Mouse (Mus musculus) bone marrow macrophage, adult 2 months (primary cell): ENCODE results near the gene Mad2l1bp. TPM values are rescaled to one million over a fixed set of nuclear protein-coding genes. Genes with fewer than 3 reads are reported as not detected.

Source experiments
- H3K27ac ChIP-seq: 2 replicates; pipeline ENCODE4 v1.5.1; 2012; ENCODE audit warnings: low read depth, low read length; ENCODE audit not compliant: insufficient read depth
- H3K4me1 ChIP-seq: 2 replicates; pipeline ENCODE4 v1.6.1; 2012; ENCODE audit warnings: low read length; ENCODE audit not compliant: control insufficient read depth, insufficient read depth
- H3K4me3 ChIP-seq: 2 replicates; pipeline ENCODE4 v1.5.1; 2012; ENCODE audit warnings: mild to moderate bottlenecking, low read length, moderate library complexity; ENCODE audit not compliant: insufficient read depth
- CTCF ChIP-seq: IDR thresholded peaks from 2 replicates; pipeline ENCODE4 v1.5.1; 2012; ENCODE audit warnings: low read depth, mild to moderate bottlenecking, low read length, moderate library complexity
- POLR2A ChIP-seq: IDR thresholded peaks from 2 replicates; pipeline ENCODE4 v1.6.1; 2012; ENCODE audit warnings: mild to moderate bottlenecking, low read depth, low read length, borderline replicate concordance
- polyA plus RNA-seq: library from polyadenylated mRNA; stranded (reverse); fragments of >200 nt; gene quantifications from 2 replicates; pipeline ENCODE4 v1.2.4, GENCODE M21; 2012; ENCODE audit not compliant: missing spikeins, insufficient read depth, insufficient read length

The Mad2l1bp gene
- polyA plus RNA-seq, 1 experiment: 25.8 TPM

- H3K4me1 ChIP-seq: no peaks in the 10 kb centered on the region
- H3K27ac ChIP-seq: no peak overlapping the region
- H3K4me3 ChIP-seq: no peak overlapping the region
- TF ChIP-seq CTCF (no peak), POLR2A (no peak)
These were observed 23.4 kb downstream of the Mad2l1bp start for GRCm38 (mm10) chr17:46129741-46130498.

- no peak for TF ChIP-seq CTCF
- TF ChIP-seq POLR2A: no peak
These were observed 25.4 kb downstream of the Mad2l1bp start for GRCm38 (mm10) chr17:46127814-46128493.

GRCm38 (mm10) chr17:46126608-46127007 lies 26.7 kb downstream of the Mad2l1bp start:
- no peak overlapping the region for H3K4me3 ChIP-seq
- no peaks in the 10 kb centered on the region for H3K4me1 ChIP-seq
- TF ChIP-seq CTCF (no peak), POLR2A (no peak)
- H3K27ac ChIP-seq: no peak overlapping the region

More at GRCm38 (mm10) chr17:46127814-46128493, 25.4 kb downstream of the Mad2l1bp start:
- Histone ChIP-seq H3K27ac (no peak overlapping the region), H3K4me1 (no peaks in the 10 kb centered on the region), H3K4me3 (no peak overlapping the region)

- Histone ChIP-seq H3K4me1 (no peaks in the 10 kb centered on the region), H3K4me3 (no peak overlapping the region), H3K27ac (no peak overlapping the region)
- TF ChIP-seq POLR2A (no peak), CTCF (no peak)
These were observed 29.2 kb downstream of the Mad2l1bp start for GRCm38 (mm10) chr17:46123953-46124700.

- Histone ChIP-seq H3K4me1 (no peaks in the 10 kb centered on the region), H3K27ac (no peak overlapping the region), H3K4me3 (no peak overlapping the region)
- no peak for TF ChIP-seq POLR2A
- no peak for TF ChIP-seq CTCF
These were observed 30.1 kb downstream of the Mad2l1bp start for GRCm38 (mm10) chr17:46123285-46123684.

GRCm38 (mm10) chr17:46122791-46123190 lies 30.6 kb downstream of the Mad2l1bp start:
- no peaks in the 10 kb centered on the region for H3K4me1 ChIP-seq
- H3K27ac ChIP-seq: no peak overlapping the region
- no peak for TF ChIP-seq CTCF
- no peak overlapping the region for H3K4me3 ChIP-seq

- no peak overlapping the region for H3K4me3 ChIP-seq
- TF ChIP-seq CTCF (no peak), POLR2A (no peak)
- H3K4me1 ChIP-seq: no peaks in the 10 kb centered on the region
- H3K27ac ChIP-seq: no peak overlapping the region
These were observed 33.7 kb downstream of the Mad2l1bp start for GRCm38 (mm10) chr17:46119641-46120040.

- Histone ChIP-seq H3K4me3 (no peak overlapping the region), H3K27ac (no peak overlapping the region), H3K4me1 (no peaks in the 10 kb centered on the region)
- TF ChIP-seq CTCF (no peak), POLR2A (no peak)
These were observed 34.9 kb downstream of the Mad2l1bp start for GRCm38 (mm10) chr17:46118423-46118850.

- Histone ChIP-seq H3K4me3 (no peak overlapping the region), H3K4me1 (no peaks in the 10 kb centered on the region), H3K27ac (no peak overlapping the region)
- TF ChIP-seq CTCF: no peak
These were observed 35.5 kb downstream of the Mad2l1bp start for GRCm38 (mm10) chr17:46117623-46118422.
